Mouse (Mus musculus): ENCODE results near the gene Actg1.

- TF ChIP-seq USF1 (IDR thresholded peaks at IDR 0.05; ENCODE audit: low read depth) = no peak
- no peak for TF ChIP-seq MYOG (IDR thresholded peaks at IDR 0.05; ENCODE audit: control insufficient read depth in 1 of 3, insufficient read depth in 1 of 3, insufficient read length in 2 of 3, low read depth in 2 of 3)
- TF ChIP-seq POLR2A (IDR thresholded peaks at IDR 0.05; ENCODE audit: insufficient read length, low read depth) = no peak
- TF ChIP-seq POLR2AphosphoS2 (IDR thresholded peaks at IDR 0.05; ENCODE audit: insufficient read length, low read depth) = no peak
- no peak for TF ChIP-seq MAX (IDR thresholded peaks at IDR 0.05; ENCODE audit: low read depth)
- no peak for TF ChIP-seq CEBPB (IDR thresholded peaks at IDR 0.05; ENCODE audit: insufficient read depth, poor library complexity, severe bottlenecking)
- no peak for TF ChIP-seq MYOD1 (IDR thresholded peaks at IDR 0.05; ENCODE audit: control insufficient read depth in 1 of 3, insufficient read length in 2 of 3, low read depth in 2 of 3)
- TF ChIP-seq TCF12 (IDR thresholded peaks at IDR 0.05; ENCODE audit: insufficient read depth, poor library complexity, severe bottlenecking) = no peak
- no peak for TF ChIP-seq TCF3 (IDR thresholded peaks at IDR 0.05; ENCODE audit: insufficient read length, low read depth)
- no peak for TF ChIP-seq E2F4 (IDR thresholded peaks at IDR 0.05; ENCODE audit: insufficient read depth)
Observed at GRCm38 (mm10) chr11:120306366-120307131, 41.8 kb downstream of the Actg1 start.
